Mouse (Mus musculus): ENCODE measurements around the gene R3hcc1l. TPM values are rescaled to one million over a fixed set of nuclear protein-coding genes. Genes with fewer than 3 reads are reported as not detected.

R3hcc1l gene
- polyA plus RNA-seq, 1 experiment = 42.0 TPM

DNA sequence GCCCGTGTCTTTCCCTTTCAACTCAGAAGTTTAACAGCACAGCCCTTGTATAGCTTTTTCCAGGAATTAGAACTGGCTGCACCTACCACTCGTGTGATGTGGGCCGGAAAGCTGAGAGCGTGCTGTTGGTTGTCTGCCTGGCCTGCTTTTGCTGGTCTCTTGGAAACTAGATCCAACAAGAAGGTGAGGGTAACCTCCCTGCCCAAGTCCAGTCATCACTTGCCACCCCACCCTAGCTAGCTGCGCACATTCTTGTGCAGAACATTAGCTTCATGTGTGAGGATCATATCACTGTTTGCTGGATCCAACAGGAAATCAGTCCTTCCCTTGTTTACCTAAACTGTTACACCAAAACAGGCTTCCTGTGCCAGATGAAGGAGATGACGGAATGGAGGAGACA is 74.9 kb downstream of the R3hcc1l start:
- H3K27ac ChIP-seq (ENCODE audit: insufficient read depth, low read depth, low read length) = no peak overlapping the region
- H3K4me1 ChIP-seq (ENCODE audit: control insufficient read depth, insufficient read depth, low read length) = no peaks in the 10 kb centered on the region
- TF ChIP-seq CTCF (IDR thresholded peaks at IDR 0.05; ENCODE audit: low read depth, low read length) = no peak
- no peak overlapping the region for H3K4me3 ChIP-seq (ENCODE audit: insufficient read depth, low read length)

- TF ChIP-seq CTCF (IDR thresholded peaks at IDR 0.05; ENCODE audit: low read depth, low read length) = no peak
- no peak for TF ChIP-seq POLR2A (IDR thresholded peaks at IDR 0.05; ENCODE audit: borderline replicate concordance, low read depth, low read length)
- H3K4me1 ChIP-seq (ENCODE audit: control insufficient read depth, insufficient read depth, low read length) = no peaks in the 10 kb centered on the region
- no peak overlapping the region for H3K4me3 ChIP-seq (ENCODE audit: insufficient read depth, low read length)
- no peak overlapping the region for H3K27ac ChIP-seq (ENCODE audit: insufficient read depth, low read depth, low read length)
Observed at GRCm38 (mm10) chr19:42595066-42595465, 76.5 kb downstream of the R3hcc1l start.

DNA sequence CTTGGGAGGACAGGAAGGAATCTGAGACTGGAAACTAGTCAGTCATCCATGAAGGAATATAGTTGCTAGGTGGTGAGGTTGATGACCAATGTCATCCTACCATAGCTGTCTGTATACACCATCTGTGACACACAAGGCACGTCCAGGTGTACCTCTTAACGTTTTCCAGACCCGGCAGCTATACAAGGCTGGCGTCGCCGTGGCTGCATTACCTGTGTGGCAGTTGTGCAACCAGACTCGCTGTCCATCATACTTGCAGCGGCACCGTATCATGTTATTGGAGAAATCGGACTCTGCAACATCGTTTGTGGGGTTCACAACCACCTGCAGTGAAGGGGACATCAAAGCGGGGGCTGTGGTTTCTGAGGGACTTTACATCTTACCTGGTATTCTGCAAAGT is 78.7 kb downstream of the R3hcc1l start:
- no peak for TF ChIP-seq CTCF (IDR thresholded peaks at IDR 0.05; ENCODE audit: low read depth, low read length)
- no peak for TF ChIP-seq POLR2A (IDR thresholded peaks at IDR 0.05; ENCODE audit: borderline replicate concordance, low read depth, low read length)
- no peak overlapping the region for H3K27ac ChIP-seq (ENCODE audit: insufficient read depth, low read depth, low read length)
- H3K4me3 ChIP-seq (ENCODE audit: insufficient read depth, low read length) = no peak overlapping the region
- no peaks in the 10 kb centered on the region for H3K4me1 ChIP-seq (ENCODE audit: control insufficient read depth, insufficient read depth, low read length)

GRCm38 (mm10) chr19:42597896-42598295 is 79.3 kb downstream of the R3hcc1l start:
- TF ChIP-seq POLR2A (IDR thresholded peaks at IDR 0.05; ENCODE audit: borderline replicate concordance, low read depth, low read length) (no peak), CTCF (IDR thresholded peaks at IDR 0.05; ENCODE audit: low read depth, low read length) (no peak)
- Histone ChIP-seq H3K27ac (ENCODE audit: insufficient read depth, low read depth, low read length) (no peak overlapping the region), H3K4me1 (ENCODE audit: control insufficient read depth, insufficient read depth, low read length) (no peaks in the 10 kb centered on the region), H3K4me3 (ENCODE audit: insufficient read depth, low read length) (no peak overlapping the region)

- H3K4me3 ChIP-seq (ENCODE audit: insufficient read depth, low read length) = no peak overlapping the region
- TF ChIP-seq CTCF (IDR thresholded peaks at IDR 0.05; ENCODE audit: low read depth, low read length) (no peak), POLR2A (IDR thresholded peaks at IDR 0.05; ENCODE audit: borderline replicate concordance, low read depth, low read length) (no peak)
Observed at GRCm38 (mm10) chr19:42599891-42600290, 81.3 kb downstream of the R3hcc1l start.

DNA sequence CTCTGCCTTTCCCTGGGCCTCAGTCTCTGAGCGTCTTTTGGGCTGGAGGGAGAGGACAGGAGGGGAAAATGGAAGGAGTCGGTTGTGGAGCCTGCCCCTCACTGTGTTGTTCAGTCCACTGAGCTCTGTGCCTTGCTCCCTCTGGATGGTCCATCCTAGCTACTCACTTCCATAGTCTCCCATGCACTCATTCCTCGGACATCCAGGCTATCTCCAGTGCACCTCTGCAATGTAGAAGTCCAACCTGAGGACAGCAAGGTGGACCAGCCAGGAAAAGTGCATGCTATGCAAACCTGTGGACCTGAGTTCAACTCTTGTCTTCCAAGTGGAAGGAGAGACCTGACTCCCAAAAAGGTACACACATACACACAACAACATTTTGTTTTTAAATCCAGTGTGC is 82.0 kb downstream of the R3hcc1l start:
- H3K27ac ChIP-seq (ENCODE audit: insufficient read depth, low read depth, low read length) = no peak overlapping the region
- H3K4me1 ChIP-seq (ENCODE audit: control insufficient read depth, insufficient read depth, low read length) = no peaks in the 10 kb centered on the region
- H3K4me3 ChIP-seq (ENCODE audit: insufficient read depth, low read length) = no peak overlapping the region
- no peak for TF ChIP-seq POLR2A (IDR thresholded peaks at IDR 0.05; ENCODE audit: borderline replicate concordance, low read depth, low read length)
- no peak for TF ChIP-seq CTCF (IDR thresholded peaks at IDR 0.05; ENCODE audit: low read depth, low read length)

More at GRCm38 (mm10) chr19:42599891-42600290, 81.3 kb downstream of the R3hcc1l start:
- no peaks in the 10 kb centered on the region for H3K4me1 ChIP-seq (ENCODE audit: control insufficient read depth, insufficient read depth, low read length)
- no peak overlapping the region for H3K27ac ChIP-seq (ENCODE audit: insufficient read depth, low read depth, low read length)

GRCm38 (mm10) chr19:42601445-42601844 is 82.9 kb downstream of the R3hcc1l start:
- H3K27ac ChIP-seq (ENCODE audit: insufficient read depth, low read depth, low read length) = no peak overlapping the region
- H3K4me1 ChIP-seq (ENCODE audit: control insufficient read depth, insufficient read depth, low read length) = no peaks in the 10 kb centered on the region
- no peak overlapping the region for H3K4me3 ChIP-seq (ENCODE audit: insufficient read depth, low read length)
- TF ChIP-seq POLR2A (IDR thresholded peaks at IDR 0.05; ENCODE audit: borderline replicate concordance, low read depth, low read length) (no peak), CTCF (IDR thresholded peaks at IDR 0.05; ENCODE audit: low read depth, low read length) (no peak)

- TF ChIP-seq POLR2A (IDR thresholded peaks at IDR 0.05; ENCODE audit: borderline replicate concordance, low read depth, low read length) (no peak), CTCF (IDR thresholded peaks at IDR 0.05; ENCODE audit: low read depth, low read length) (no peak)
- H3K27ac ChIP-seq (ENCODE audit: insufficient read depth, low read depth, low read length) = no peak overlapping the region
- H3K4me3 ChIP-seq (ENCODE audit: insufficient read depth, low read length) = no peak overlapping the region
- no peaks in the 10 kb centered on the region for H3K4me1 ChIP-seq (ENCODE audit: control insufficient read depth, insufficient read depth, low read length)
Observed at GRCm38 (mm10) chr19:42602041-42602440, 83.5 kb downstream of the R3hcc1l start.

DNA sequence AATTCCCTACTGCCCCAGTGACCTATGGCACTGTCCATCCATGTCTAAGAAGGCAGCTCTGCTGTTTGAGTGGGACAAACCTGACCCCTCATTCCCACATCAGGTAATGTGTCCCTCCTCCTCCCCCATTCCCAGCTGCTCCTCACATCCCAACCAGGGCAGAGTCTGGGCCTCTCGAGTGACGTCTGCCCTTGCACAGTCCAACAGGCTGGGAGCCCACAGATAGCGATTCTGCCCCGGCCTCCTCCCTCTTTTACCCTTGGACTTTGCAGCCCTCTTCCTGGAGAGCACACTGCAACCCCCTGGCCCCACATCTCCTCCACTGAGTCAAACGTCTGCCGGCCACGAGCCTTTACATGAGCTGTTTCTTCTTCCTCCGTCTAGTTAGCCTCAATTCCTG is 84.0 kb downstream of the R3hcc1l start:
- no peak for TF ChIP-seq CTCF (IDR thresholded peaks at IDR 0.05; ENCODE audit: low read depth, low read length)
- TF ChIP-seq POLR2A (IDR thresholded peaks at IDR 0.05; ENCODE audit: borderline replicate concordance, low read depth, low read length) = no peak
- H3K27ac ChIP-seq (ENCODE audit: insufficient read depth, low read depth, low read length) = no peak overlapping the region
- no peaks in the 10 kb centered on the region for H3K4me1 ChIP-seq (ENCODE audit: control insufficient read depth, insufficient read depth, low read length)
- no peak overlapping the region for H3K4me3 ChIP-seq (ENCODE audit: insufficient read depth, low read length)

DNA sequence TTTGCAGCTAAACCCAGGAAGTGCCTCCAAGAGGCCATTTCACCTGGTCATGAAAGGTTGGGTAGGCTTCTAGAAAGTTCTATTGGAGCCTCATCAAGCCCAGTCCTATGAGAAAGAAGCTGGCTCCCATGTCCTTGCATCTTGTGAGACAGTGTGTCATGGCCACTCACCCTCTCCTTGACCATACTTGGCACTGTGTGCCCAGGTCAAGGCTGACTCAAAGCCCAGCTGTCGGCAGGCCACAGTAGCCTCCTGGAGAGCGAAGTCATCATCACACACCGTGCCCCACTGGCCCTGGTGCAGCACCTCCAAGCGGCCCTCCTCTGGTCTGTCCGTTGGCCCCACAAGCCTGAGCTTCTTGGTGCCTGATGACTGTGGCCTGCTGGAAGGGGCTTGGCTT is 89.5 kb downstream of the R3hcc1l start:
- no peak for TF ChIP-seq POLR2A (IDR thresholded peaks at IDR 0.05; ENCODE audit: borderline replicate concordance, low read depth, low read length)
- H3K27ac ChIP-seq (ENCODE audit: insufficient read depth, low read depth, low read length) = no peak overlapping the region

GRCm38 (mm10) chr19:42609716-42610115 is 91.2 kb downstream of the R3hcc1l start:
- no peak overlapping the region for H3K4me3 ChIP-seq (ENCODE audit: insufficient read depth, low read length)
- TF ChIP-seq POLR2A (IDR thresholded peaks at IDR 0.05; ENCODE audit: borderline replicate concordance, low read depth, low read length) = no peak
- TF ChIP-seq CTCF (IDR thresholded peaks at IDR 0.05; ENCODE audit: low read depth, low read length) = no peak
- H3K4me1 ChIP-seq (ENCODE audit: control insufficient read depth, insufficient read depth, low read length) = no peaks in the 10 kb centered on the region
- H3K27ac ChIP-seq (ENCODE audit: insufficient read depth, low read depth, low read length) = no peak overlapping the region

More for the DNA sequence above, 89.5 kb downstream of the R3hcc1l start:
- no peak overlapping the region for H3K4me3 ChIP-seq (ENCODE audit: insufficient read depth, low read length)
- H3K4me1 ChIP-seq (ENCODE audit: control insufficient read depth, insufficient read depth, low read length) = no peaks in the 10 kb centered on the region
